8 mouse cellular contexts compared by ENCODE assay signal in the genomic region with DNA sequence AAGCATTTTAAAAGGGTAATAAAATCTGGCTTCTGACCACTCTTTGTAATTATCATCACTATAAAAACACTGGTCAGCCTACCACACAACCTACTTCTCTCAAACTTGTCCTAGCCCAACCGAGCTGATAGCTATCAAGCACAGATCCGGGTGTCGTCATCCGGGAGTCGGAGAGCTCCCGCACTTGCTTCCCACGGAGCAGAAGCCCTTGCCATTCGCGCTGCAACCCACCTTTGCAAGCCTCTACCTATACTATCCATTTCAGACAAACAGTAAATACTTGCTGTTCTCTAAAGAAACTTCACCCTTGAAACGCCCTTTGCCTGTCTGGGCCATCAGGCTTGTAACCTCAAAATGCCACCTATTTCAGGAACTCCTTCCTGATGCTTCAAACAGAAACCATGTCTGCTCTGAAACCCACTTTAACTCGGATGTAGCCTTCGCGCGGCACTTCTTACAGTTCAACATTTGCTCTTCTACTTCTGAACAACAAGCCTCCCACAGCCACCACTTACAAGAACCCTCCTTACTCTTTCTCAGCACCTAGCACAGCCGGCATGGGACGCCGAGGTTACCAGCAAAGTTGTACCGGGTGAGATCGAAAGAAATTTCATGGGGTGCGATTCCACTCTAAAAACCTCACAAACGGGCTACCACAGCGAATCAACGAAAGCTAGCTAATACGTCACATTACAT. TPM values are rescaled to one million over a fixed set of nuclear protein-coding genes. Genes with fewer than 3 reads are reported as not detected.
A peak's percentile ranks its signal among the peaks of the same experiment; 100 is the strongest.
DNase-seq lines count a peak whose midpoint lies in the region; ATAC-seq and TF ChIP-seq lines count a peak whose summit lies in the region.

No protein-coding gene starts in this region.

- peak overlapping the region; percentile 89 for H3K4me3 ChIP-seq in bone marrow, adult 2 months (replicated peaks; ENCODE audit: control insufficient read depth, low read depth, low read length)
- peak overlapping the region; percentile 60 for H3K4me3 ChIP-seq in forebrain, embryonic 16.5 days (replicated peaks; ENCODE audit: low read length)
- H3K4me3 ChIP-seq in lung, embryonic 16.5 days (ENCODE audit: low read length), result peak overlapping the region; percentile 64

- no peak for ATAC-seq in forebrain, embryonic 16.5 days
- ATAC-seq in lung, embryonic 16.5 days (ENCODE audit: low read depth), result no peak

- DNase-seq in ovary, postnatal 36 days (ENCODE audit: low spot score), result peak; percentile 8
- no peak for DNase-seq in ovary, postnatal 10 days (ENCODE audit: low spot score)
- peak; percentile 23 for DNase-seq in kidney, adult 18-20 months
- peak; percentile 10 for DNase-seq in spleen, adult 12 weeks (ENCODE audit: low spot score)
- no peak for DNase-seq in ovary, adult 18-20 months (ENCODE audit: low spot score)

- peak overlapping the region; percentile 28; the same call in 1 of the 2 replicates for H3K9ac ChIP-seq in forebrain, embryonic 16.5 days (replicated peaks; ENCODE audit: low read depth, low read length)
- H3K9ac ChIP-seq in lung, embryonic 16.5 days (ENCODE audit: low read length), result peak overlapping the region; percentile 93

- WGBS in bone marrow, adult 2 months, result 15% methylated on average over 24 of the region's 24 CpGs
- 25% methylated on average over 24 of the region's 24 CpGs for WGBS in forebrain, embryonic 16.5 days
- WGBS in lung, embryonic 16.5 days, result 12% methylated on average over 24 of the region's 24 CpGs

- peaks cover 16% of the 10 kb centered on the region; the same call in 1 of the 2 replicates for H3K27me3 ChIP-seq in forebrain, embryonic 16.5 days (replicated peaks; ENCODE audit: control insufficient read depth, insufficient read depth, low read length)
- H3K27me3 ChIP-seq in lung, embryonic 16.5 days (ENCODE audit: control insufficient read depth, insufficient read depth, low read depth, low read length), result peaks cover 8% of the 10 kb centered on the region

- no peak for TF ChIP-seq CTCF in bone marrow, adult 2 months (IDR thresholded peaks at IDR 0.05; ENCODE audit: control insufficient read depth, insufficient read depth, low read length)

- peak overlapping the region; percentile 79 for H3K4me2 ChIP-seq in forebrain, embryonic 16.5 days (ENCODE audit: low read length)
- H3K4me2 ChIP-seq in lung, embryonic 16.5 days (ENCODE audit: low read depth, low read length), result peak overlapping the region; percentile 68

- H3K4me1 ChIP-seq in bone marrow, adult 2 months (ENCODE audit: control insufficient read depth, insufficient read depth, low read length), result no peaks in the 10 kb centered on the region
- H3K4me1 ChIP-seq in forebrain, embryonic 16.5 days (replicated peaks; ENCODE audit: control insufficient read depth, insufficient read depth, low read length), result peaks cover 5% of the 10 kb centered on the region
- H3K4me1 ChIP-seq in lung, embryonic 16.5 days (replicated peaks; ENCODE audit: control insufficient read depth, insufficient read depth, low read length), result peaks cover 5% of the 10 kb centered on the region

- no peaks in the 10 kb centered on the region for H3K9me3 ChIP-seq in forebrain, embryonic 16.5 days (ENCODE audit: control insufficient read depth, low read length)
- peaks cover 3% of the 10 kb centered on the region; the same call in 1 of the 2 replicates for H3K9me3 ChIP-seq in lung, embryonic 16.5 days (ENCODE audit: control insufficient read depth, low read length)

- no peaks in the 10 kb centered on the region for H3K36me3 ChIP-seq in forebrain, embryonic 16.5 days (ENCODE audit: control insufficient read depth, insufficient read depth)
- H3K36me3 ChIP-seq in lung, embryonic 16.5 days (ENCODE audit: control insufficient read depth, insufficient read depth, low read length), result no peaks in the 10 kb centered on the region

- peak overlapping the region; percentile 75 for H3K27ac ChIP-seq in bone marrow, adult 2 months (ENCODE audit: control insufficient read depth, insufficient read depth, low read depth, low read length, poor library complexity)
- peak overlapping the region; percentile 3; the same call in 1 of the 2 replicates for H3K27ac ChIP-seq in forebrain, embryonic 16.5 days (ENCODE audit: low read length)
- H3K27ac ChIP-seq in lung, embryonic 16.5 days (ENCODE audit: low read length), result peak overlapping the region; percentile 98

- TF ChIP-seq POLR2A in bone marrow, adult 2 months (IDR thresholded peaks at IDR 0.05; ENCODE audit: borderline replicate concordance, control insufficient read depth, low read depth, low read length), result no peak

RNA-seq across cellular contexts. Expression of gene Zfx, which starts 2.2 kb away (rescaled TPM):
- 9.8 and 11.1 TPM in 2 replicates for polyA plus RNA-seq in bone marrow, adult 2 months (2011; ENCODE audit: insufficient read depth, insufficient read length, low replicate concordance, missing spikeins)
- 28.1 and 32.8 TPM in 2 replicates for polyA plus RNA-seq in forebrain, embryonic 16.5 days (2015; fragmentation: Nextera tagmentation; extraction: Ambion mirVana)
- polyA plus RNA-seq in lung, embryonic 16.5 days (2015; fragmentation: Nextera tagmentation; extraction: Ambion mirVana), result 31.6 and 32.0 TPM in 2 replicates

Comparison
In these comparisons a context has a peak if more than half of its experiments do, and no peak if none do; other contexts are left out.
1. DNase-seq: peak in ovary, postnatal 36 days (single experiment), kidney, adult 18-20 months (single experiment) and spleen, adult 12 weeks (single experiment); none in ovary, postnatal 10 days (single experiment) and ovary, adult 18-20 months (single experiment).
2. H3K27ac ChIP-seq: peak in every context shown above with its lines; median percentile 98 in lung, embryonic 16.5 days; 75 in bone marrow, adult 2 months; 3 in forebrain, embryonic 16.5 days.
3. Peak in every context shown above with its lines, with median percentiles within 50 percentile points of each other: H3K4me3 ChIP-seq.